Mouse (Mus musculus) heart, postnatal 10 days (tissue): ENCODE measurements around the gene Rprd1b. TPM values are rescaled to one million over a fixed set of nuclear protein-coding genes. Genes with fewer than 3 reads are reported as not detected.

Experiments used
- DNase-seq, 2 experiments: peaks; one replicate each; pipeline ENCODE4 v3.0.0; 2021
- intact Hi-C: fragments of 180-260 bp; cut with DNase I; formaldehyde crosslinking; loops from one replicate; pipeline ENCODE4 v1.15.1; 2025
- total RNA-seq, 2 experiments: library from RNA; stranded (reverse); gene quantifications; 2 replicates each; pipeline ENCODE4 v1.2.3; 2021

The Rprd1b gene
- total RNA-seq, 2 experiments from 2014 or later, result 30.0 to 32.4 TPM

DNA sequence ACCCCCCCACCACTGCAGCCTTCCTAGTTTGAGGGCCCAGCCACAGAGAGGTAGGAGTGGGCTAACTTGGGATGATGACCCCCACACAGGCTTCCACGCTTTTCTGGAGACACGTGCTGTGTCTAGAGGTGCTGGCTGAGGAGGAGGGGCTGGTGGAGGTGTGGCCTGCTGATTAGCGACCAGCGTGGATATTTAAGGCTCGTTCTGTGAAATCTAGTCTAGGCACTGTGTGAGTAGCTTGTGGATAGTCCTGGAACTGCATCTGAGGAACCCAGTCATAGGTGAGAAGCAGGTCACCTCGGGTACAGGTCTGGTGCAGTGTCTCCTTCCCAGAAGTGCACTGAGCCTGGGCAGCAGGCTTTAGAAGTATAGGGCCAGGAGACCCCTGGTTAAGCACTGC, 88.4 kb downstream of the Rprd1b start:
- no peak for DNase-seq
- intact Hi-C loops, result no loop called here

DNA sequence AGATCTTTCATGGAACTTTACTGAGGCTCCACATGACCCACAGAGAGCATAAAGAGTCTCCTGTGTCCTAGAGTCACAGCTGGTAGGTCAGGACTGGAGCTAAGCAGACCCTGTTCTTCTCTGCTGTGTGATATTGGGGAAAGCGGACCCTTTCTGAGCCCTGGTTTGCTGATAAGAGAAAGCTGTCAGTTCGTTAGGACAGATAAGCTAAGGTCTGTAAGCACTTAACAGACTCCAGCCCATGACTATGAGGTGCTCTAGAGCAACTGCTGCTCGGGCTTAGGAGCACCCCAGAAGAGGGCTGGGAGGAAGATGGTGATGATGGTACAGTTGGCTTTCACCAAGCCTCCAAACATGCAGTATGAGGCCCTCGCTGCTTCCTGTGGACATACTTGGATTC, 90.8 kb downstream of the Rprd1b start:
- no peak for DNase-seq
- intact Hi-C loops, result no loop called here

DNA sequence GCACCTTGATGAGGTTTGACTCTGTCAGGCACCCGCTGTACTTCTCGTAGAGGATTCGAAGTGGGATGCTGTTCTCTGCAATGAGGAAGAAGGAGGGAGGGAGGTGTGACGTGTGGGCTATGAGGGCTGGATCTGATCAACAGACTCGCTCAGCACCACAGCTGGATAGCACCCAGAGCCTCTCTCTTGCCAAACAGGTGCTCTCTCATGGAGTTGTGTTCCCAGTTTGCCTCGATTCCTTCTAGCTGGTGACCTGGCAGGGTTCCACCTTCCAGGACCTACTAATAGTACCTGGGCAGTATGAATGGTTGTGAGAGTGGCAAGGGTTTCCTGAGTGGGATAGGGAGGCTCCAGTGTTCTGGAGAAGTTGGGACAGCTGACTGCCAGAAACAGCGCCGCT, 91.9 kb downstream of the Rprd1b start:
- intact Hi-C loops, result no loop called here
- DNase-seq, result no peak

DNA sequence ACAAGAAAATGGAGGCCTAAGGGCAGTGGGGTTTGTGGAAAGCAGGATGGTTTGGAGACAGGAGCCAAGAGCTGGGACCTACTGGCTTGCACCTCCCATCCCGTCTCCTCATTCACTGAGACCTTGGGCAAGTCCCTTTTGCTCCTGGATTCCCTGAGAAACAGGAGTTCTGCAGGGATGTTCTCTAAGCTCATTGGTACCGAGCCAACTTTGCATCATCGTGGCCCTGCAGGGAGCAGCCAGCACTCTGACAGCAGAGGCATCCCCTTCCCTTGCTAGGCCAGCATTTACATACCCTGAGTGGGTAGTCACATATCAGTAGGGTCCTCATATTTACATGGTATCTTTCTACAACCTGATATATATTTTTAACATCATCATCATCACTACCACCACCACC, 92.6 kb downstream of the Rprd1b start:
- intact Hi-C loops, result no loop called here

DNA sequence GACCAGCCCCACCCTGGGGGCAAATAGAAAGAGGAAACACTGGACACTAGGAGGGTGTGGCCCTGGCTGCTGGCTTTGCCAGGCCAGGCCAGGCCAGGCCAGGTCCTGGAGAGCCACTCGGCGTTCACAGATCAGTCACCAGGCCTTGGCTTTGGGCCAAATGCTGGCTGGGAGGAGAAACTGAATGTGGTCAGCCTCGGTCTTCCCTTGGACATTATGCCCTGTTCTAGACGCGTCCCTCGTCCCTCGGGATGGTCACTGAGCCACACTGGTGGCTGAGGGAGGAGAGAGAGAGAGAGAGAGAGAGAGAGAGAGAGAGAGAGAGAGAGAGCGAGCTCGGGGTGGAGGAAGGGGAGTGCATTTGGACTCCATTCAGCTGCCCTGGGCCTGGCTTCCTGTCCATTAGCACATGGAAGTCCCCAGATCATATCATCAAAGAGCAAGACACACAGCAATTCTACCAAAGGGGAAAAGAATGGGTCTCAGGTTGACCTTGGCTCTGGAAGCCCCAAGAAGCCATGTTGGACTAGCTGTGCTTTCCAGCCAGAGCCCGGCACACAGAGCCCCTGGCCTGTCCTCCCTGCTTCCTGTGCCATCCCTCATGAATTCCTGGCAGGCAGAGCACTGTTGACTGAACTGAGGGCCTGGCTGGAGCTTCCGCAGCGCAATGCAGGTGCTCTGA, 93.5 kb downstream of the Rprd1b start:
- peak; percentile 81 to 84 for DNase-seq
- intact Hi-C loops, result no loop called here

More for the DNA sequence above, 92.6 kb downstream of the Rprd1b start:
- DNase-seq, result no peak

DNA sequence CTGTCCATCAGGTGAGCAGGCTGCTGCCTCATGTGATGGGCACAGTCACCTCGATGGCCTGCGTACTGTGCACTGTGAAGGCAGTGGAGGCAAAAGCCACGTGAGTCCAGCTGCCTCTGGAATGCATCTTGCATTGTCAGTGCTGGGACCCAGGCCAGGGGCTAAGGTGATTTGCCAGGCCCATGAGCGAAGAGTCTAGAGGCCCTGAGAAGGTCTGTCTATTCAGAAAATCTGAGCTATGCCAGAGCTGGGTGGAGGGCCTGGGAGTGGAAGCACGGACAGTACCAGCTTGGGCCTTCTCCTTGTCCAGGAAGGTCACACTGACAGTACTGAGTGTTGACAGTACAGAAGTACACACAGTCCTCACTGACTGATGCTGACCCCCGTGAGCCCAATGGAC, 94.5 kb downstream of the Rprd1b start:
- DNase-seq, result peak; percentile 89 to 93
- intact Hi-C loops, result loop anchor here (1.0 kb wide), 1 partner anchor 17 kb away; no protein-coding TSS in a partner anchor

DNA sequence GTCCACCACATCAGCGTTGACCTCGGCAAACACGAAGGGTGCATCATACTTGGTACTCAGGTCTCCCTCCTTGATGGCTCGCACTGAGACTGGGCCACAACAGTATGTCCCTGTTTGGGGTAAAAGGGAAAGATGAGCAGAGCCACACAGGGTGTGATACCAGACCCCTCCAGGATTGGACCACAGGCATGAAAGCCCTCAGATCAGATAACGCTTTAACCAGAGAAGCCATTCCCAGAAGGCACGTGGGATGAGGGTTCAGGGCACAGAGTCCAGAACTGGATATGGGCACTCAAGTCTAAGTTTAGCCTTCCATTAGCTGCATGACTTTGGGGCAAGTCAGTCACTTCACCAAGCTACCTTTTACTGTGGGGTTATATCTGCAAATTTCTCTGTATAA, 98.9 kb downstream of the Rprd1b start:
- intact Hi-C loops, result no loop called here
- no peak for DNase-seq

DNA sequence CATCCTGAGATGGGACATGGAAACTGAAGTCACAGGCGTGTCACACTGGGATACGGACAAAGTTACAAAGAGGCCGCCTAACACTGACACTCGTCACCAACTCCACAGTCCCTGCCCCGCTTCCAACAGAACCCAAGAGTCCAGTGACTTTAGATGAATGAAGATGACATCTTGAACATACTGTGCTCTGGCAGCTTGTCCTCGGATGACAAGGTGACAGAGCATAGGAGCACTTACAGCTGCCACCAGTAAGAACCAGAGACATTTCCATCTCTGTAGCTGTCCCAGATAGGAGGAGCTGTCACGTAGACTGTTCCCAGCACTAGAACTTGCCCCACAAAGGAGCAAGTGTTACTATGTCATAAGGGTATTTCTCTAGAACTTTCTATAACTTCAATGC, 99.6 kb downstream of the Rprd1b start:
- intact Hi-C loops, result no loop called here
- DNase-seq, result peak in 1 of 2 experiments; percentile 48

DNA sequence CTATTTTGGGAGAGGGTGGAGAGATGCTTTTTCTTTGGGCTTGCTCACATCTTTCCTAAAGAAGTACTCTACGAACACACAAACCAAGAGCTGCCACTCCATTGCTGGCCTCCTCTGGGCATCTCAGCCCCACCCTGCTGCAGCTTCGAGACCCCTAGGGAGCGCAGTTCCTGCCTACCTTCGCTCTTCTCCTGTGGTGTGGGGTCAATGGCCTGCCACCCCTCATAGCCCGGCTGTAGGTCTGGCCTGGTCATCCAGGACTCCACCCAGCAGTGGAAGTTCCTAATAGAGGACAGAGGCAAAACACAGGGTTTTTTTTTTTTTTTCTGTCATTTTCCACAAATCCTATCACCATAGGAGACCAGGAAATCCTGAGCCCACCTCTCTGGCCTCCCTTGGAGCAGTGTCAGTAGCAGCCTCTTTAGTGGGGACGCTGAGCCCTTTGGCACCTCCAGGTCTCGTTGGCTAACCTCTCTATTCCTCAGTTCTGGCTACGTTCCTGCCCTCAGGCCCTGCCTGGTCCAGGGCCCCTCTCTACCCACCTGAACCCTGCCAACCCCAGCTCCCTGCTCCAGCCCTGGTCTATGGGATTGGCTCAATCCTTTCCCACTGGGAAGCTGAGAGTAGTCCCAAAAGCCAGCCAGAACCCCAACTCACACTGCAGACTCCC, 100.3 kb downstream of the Rprd1b start:
- intact Hi-C loops, result no loop called here
- no peak for DNase-seq

DNA sequence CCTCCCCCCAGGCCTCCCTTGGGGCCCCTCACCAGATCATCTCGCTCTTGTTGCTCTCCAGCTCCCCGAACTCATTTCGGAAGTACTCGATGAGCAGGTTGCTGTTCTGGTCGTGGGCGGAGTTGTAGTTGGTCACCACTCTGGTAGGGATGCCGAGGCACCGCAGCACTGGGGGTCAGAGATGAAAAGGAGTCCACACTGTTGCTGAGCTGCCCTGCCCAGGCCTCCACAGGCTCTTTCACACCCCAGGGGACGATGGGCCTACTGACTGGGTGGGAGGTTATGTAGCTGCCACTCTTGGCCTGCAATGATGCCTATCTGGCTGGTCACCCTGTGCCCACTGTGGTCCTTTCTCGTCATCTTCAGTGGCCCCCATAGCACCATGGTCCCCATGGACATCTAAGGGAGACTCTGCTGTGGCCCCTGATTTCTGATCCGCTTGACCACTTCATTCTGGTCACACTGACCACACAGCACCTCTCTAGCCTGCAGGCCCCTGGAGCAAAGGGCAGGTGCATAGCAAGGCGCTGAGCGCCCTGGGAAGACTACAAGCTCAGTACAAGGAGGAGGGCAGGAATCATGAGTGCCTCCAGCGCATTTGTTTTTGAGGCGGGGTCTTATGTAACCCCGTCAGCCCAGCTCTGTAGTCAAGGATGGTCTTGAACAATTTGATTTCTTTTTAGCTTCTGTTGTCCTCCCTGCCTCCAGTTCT, 101.2 kb downstream of the Rprd1b start:
- intact Hi-C loops, result no loop called here
- no peak for DNase-seq

DNA sequence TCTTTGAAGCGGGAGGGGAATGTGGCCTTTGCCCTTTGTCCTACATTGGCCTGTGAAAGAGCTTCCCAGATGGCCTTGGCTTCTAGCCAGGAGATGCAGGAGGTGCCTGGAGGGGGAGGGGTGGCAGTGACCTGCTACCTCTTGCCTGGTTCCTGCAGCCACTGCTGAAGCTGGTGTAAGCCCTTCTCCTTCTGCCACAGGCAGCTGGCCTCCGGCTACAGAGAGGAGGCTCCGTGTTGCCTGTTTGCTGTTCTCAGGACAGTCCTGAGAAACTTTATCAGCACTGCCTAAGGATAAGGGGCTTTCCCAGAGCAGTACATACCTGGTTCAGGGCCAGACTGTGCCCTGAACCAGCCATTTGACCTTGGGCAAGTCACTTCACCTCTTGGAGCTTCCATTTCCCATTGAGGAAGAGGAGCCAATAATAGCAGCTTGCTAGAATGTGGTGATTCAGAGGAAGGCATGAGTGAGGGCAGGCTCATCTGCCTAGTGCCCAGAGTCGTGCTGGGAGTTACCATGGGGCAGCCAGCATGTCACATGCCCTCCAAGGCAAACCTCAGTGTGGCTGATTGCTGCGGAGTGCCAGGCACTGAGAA, 102.2 kb downstream of the Rprd1b start:
- peak; percentile 82 to 85 for DNase-seq
- intact Hi-C loops, result no loop called here

DNA sequence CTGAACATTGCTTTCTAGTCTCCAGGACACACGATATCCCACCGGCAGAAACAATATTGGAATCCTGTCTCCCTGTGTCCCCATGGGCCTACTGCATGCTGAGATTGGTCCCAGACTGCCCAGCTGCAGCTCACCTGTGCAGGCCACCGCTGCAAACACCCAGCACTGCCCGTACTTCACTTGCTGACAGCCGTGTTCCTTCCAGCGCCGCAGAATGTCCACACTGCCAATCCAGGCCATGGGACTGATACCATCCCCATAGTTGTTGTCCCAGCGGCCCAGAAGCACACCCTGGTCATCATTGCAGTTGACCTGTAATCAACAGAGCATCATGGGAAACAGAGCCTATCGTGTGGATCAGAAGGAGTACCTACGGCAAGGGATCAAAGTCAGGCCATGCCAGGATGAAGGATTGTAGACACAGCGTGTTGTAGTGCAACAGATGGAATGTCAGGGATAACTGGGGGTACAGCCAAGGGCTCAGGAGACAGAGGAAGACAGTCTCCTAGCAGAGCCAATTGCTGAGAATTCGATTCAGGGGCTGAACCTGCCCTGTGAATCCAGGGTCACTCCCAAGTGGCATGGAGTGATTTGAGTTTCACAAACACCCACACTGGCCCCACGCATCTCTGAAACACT, 103.0 kb downstream of the Rprd1b start:
- intact Hi-C loops, result no loop called here
- DNase-seq, result no peak

DNA sequence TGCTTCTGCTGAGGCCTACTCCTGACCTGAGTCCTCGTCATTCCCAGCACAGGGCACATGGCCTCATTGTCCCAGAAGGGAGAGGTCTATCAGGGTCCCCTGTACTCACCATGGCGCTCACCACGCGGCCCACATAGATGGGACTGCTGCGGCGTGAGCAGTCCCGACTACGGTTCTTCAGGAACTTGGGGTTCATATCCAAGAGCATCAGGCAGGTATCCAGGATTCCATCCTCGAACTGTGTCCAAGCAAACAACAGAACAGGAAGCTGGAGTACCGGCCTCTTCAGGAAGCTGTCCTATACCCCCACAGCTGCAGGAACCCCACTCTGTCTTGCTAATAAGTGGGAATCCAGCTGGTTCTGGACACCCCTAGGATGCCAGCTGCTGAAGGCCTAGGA, 104.0 kb downstream of the Rprd1b start:
- intact Hi-C loops, result no loop called here
- DNase-seq, result no peak

DNA sequence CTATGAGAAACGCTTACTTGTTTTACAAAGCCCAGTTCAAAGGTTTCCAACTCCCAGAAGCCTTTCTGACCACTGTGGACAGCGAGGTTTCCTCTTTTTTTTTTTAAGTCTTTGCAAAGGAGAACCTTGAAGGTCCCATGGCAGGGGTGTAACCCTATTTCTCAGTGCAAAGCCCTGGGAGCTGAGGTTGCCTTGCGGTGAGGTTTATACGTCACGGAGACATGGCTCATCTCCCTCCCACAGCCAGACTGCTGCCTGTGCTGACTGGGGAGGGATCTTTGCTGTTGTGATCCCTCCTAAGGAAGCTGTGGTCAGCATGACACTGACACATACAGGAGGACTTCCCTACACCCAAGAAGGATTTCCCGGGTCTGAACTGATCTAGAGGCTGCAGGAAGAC, 104.8 kb downstream of the Rprd1b start:
- intact Hi-C loops, result no loop called here
- no peak for DNase-seq

DNA sequence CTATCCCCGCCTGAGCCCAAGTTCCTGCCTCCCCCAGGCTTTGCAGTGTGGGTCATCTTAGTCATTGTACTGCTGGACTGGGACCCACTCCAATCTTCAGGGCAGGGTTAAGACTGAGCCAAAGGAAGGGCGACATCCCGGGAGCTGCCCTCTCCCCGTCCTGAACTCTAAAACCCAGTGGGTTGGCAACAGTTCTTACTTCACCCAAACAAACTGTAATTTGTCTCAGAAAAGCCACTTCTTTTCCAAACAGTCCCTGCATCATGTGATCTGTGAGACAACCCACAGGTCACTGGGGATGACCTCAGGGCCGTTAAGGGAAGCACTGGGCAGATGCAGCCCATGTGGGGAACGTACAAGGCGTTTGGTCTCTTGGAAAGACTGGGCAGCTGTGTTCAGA, 107.9 kb downstream of the Rprd1b start:
- DNase-seq, result peak in 1 of 2 experiments; percentile 54
- intact Hi-C loops, result no loop called here

DNA sequence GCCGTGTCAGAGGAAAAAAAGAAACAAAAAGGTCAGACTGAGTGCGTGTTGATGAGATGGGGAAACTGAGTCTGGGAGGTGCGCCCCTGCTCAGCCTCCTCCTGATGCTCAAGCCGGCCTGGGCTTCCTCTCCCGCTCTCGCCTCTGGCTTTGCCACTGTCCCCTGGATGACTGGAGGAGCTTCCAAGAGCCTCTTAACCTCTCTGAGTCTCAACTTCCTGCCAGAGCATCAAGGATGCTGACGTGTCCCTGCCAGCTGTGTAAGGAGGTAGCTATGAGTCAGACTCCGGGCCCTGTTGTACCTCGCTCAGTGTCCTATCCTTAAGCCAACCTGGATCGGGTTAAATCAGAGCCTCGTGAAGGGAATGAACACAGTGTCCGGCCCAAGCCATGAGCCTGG, 109.5 kb downstream of the Rprd1b start:
- no peak for DNase-seq
- intact Hi-C loops, result no loop called here

DNA sequence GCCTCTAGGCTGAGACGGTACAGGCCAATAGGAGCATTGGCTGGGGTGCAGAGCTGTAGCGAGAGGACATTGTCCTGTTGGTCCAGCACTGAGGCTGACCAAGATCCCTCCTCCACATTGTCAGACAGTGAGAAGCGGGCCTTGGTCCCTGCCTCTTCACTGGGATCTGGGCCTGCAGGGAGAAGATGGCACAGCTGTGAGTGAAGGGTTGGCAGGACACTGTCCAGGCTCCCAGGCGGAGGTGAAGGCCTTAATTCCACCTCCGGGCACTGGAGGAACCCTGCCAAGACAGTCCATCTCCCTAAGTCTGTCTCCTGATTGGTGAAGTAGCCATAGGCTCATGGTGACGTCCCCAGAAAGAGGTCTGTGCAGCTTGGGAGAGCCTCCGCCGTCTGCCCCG, 110.5 kb downstream of the Rprd1b start:
- no peak for DNase-seq
- intact Hi-C loops, result no loop called here

DNA sequence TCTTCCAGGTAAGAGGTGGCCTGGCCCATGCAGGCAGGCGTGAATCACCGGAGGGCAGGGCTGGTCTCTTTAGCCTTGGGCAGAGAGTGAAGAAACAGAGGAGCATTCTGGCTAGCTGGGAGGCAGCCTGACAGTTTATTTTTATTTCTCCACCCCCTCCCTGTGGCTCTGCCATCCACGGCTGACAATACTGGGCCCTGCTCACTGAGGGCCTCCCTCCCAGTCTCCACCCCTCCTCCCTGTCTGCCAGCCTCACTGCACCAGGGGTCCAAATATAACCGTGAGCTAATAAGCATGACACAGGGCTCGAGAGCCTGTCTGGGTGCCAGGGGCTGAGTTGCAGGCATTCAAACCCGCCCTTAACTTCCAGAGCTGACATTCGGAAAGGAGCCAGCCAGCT, 111.3 kb downstream of the Rprd1b start:
- DNase-seq, result peak; percentile 91 to 92
- intact Hi-C loops, result loop anchor here (1.0 kb wide), 1 partner anchor 16 kb away; no protein-coding TSS in a partner anchor

DNA sequence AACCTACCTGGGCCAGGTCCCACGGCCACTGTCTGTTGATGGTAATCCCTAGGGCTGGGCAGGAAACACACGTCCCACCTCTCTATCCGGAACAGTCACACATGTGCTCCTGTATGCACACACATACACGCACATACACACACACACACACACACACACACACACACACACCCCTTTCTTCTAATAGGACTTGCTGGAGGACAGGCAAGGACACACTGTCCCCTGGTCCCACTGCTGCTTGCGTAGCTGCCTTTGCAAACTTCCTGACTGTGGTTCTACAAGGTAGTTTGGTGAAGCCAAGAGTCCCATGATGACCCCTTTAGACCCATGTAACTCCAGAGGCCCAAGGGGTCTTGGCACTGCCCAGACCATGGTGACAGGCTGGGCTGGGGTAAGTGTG, 112.4 kb downstream of the Rprd1b start:
- DNase-seq, result peak in 1 of 2 experiments; percentile 58
- intact Hi-C loops, result loop anchor here (1.0 kb wide), 1 partner anchor 17 kb away; no protein-coding TSS in a partner anchor

DNA sequence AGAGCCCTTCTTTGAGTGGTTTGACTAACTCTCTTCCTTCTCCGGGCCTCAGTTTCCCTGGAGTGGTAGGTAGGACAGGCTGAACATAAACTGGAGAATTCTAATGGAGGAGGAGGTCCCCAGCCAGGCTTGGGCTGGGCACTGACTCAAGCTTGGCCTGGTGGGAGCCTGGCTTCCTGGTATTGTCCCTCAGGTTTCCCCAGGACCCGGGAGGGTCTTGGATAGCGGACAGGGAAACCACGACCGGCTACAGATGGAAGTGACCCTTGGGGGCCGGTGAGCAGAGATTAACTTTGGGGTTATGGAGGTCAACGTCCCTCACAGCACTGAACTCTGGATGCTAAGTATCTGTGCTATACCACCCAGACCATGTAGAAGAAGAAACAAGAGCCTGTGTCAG, 113.0 kb downstream of the Rprd1b start:
- DNase-seq, result peak in 1 of 2 experiments; percentile 38

More for the DNA sequence above, 113.0 kb downstream of the Rprd1b start:
- intact Hi-C loops, result no loop called here
